Mouse (Mus musculus) ES-E14 (cell line): Measurements from ENCODE around the gene Rasal1. TPM values are rescaled to one million over a fixed set of nuclear protein-coding genes. Genes with fewer than 3 reads are reported as not detected.

Source experiments
- DNase-seq: peaks from one replicate; pipeline ENCODE4 v3.0.0-alpha.2; 2013; ENCODE audit warnings: low read depth, low spot score
- H3K27ac ChIP-seq: 2 replicates; pipeline ENCODE4 v1.5.1; 2012; ENCODE audit warnings: low read depth, mild to moderate bottlenecking, low read length, moderate library complexity, mixed read lengths; ENCODE audit not compliant: poor library complexity, insufficient read depth, severe bottlenecking
- H3K36me3 ChIP-seq: 2 replicates; pipeline ENCODE4 v1.6.1; 2012; ENCODE audit warnings: mild to moderate bottlenecking, low read length, moderate library complexity, mixed read lengths; ENCODE audit not compliant: control insufficient read depth, poor library complexity, insufficient read depth, severe bottlenecking
- H3K4me1 ChIP-seq, 2 experiments: fragments of 150-350 bp in 1 of 2; sonication (generic) in 1 of 2; 2 replicates each; pipeline ENCODE4 v1.6.1; 2012; ENCODE audit warnings: low read length in 2 of 2, mild to moderate bottlenecking in 1 of 2, mixed read lengths in 1 of 2; ENCODE audit not compliant: control insufficient read depth in 2 of 2, insufficient read depth in 2 of 2, poor library complexity in 1 of 2
- H3K4me3 ChIP-seq, 2 experiments: fragments of 150-350 bp in 1 of 2; sonication (generic) in 1 of 2; 2 replicates each; pipeline ENCODE4 v1.5.1; 2012; ENCODE audit warnings: low read length in 2 of 2, low read depth in 1 of 2, mild to moderate bottlenecking in 1 of 2, mixed read lengths in 1 of 2; ENCODE audit not compliant: insufficient read depth in 1 of 2, poor library complexity in 1 of 2, severe bottlenecking in 1 of 2
- H3K9ac ChIP-seq: 2 replicates; pipeline ENCODE4 v1.6.1; 2012; ENCODE audit warnings: low read depth, mild to moderate bottlenecking, low read length, mixed read lengths; ENCODE audit not compliant: poor library complexity, insufficient read depth, severe bottlenecking
- H3K9me3 ChIP-seq: fragments of 150-350 bp; sonication (generic); 2 replicates; pipeline ENCODE4 v1.6.1; 2012; ENCODE audit warnings: low read depth, mild to moderate bottlenecking, low read length; ENCODE audit not compliant: control insufficient read depth, insufficient read depth
- CHD2 ChIP-seq: IDR thresholded peaks from 2 replicates; pipeline ENCODE4 v1.6.1; 2014; ENCODE audit warnings: mild to moderate bottlenecking, low read depth, low read length, inconsistent platforms
- HCFC1 ChIP-seq: IDR thresholded peaks from 2 replicates; pipeline ENCODE4 v1.6.1; 2012; ENCODE audit warnings: low read length, inconsistent platforms, borderline replicate concordance; ENCODE audit not compliant: insufficient read depth
- MAFK ChIP-seq: IDR thresholded peaks from 2 replicates; pipeline ENCODE4 v1.6.1; 2014; ENCODE audit warnings: mild to moderate bottlenecking, low read depth, low read length, inconsistent platforms; ENCODE audit not compliant: insufficient read depth
- ZC3H11A ChIP-seq: IDR thresholded peaks from 2 replicates; pipeline ENCODE4 v1.6.1; 2012; ENCODE audit warnings: low read depth, mild to moderate bottlenecking, inconsistent platforms, low read length, borderline replicate concordance
- ZNF384 ChIP-seq: IDR thresholded peaks from 2 replicates; pipeline ENCODE4 v1.6.1; 2012; ENCODE audit warnings: low read depth, low read length, inconsistent platforms
- in situ Hi-C, 2 experiments: fragments of 600-800 bp; cut with MboI; formaldehyde crosslinking; loops; one replicate each; pipeline ENCODE4 v1.15.1; 2025; ENCODE audit warnings: low sequenced_read_pairs in 2 of 2, inconsistent platforms in 1 of 2; ENCODE audit not compliant: unreplicated experiment in 2 of 2
- total RNA-seq: library from RNA; depleted of rRNA; stranded (reverse); fragments of 300-350 nt; gene quantifications from 2 replicates; pipeline ENCODE4 v1.2.3, GENCODE M21; 2012

Rasal1 gene
- total RNA-seq, 1 experiment = 3.5 TPM

GRCm38 (mm10) chr5:120664888-120665287, 16.3 kb downstream of the Rasal1 start:
- no peaks in the 10 kb centered on the region for H3K9me3 ChIP-seq
- peaks cover 0 to 9% of the 10 kb centered on the region in 2 experiments; a peak in 1 of 4 replicates for H3K4me1 ChIP-seq
- in situ Hi-C loops = no loop called here
- no peak overlapping the region for H3K27ac ChIP-seq
- no peak for DNase-seq
- no peak overlapping the region for H3K9ac ChIP-seq
- TF ChIP-seq HCFC1 (no peak), MAFK (no peak), CHD2 (no peak), ZNF384 (no peak), ZC3H11A (no peak)
- H3K36me3 ChIP-seq = no peaks in the 10 kb centered on the region
- no peak overlapping the region for H3K4me3 ChIP-seq

- no peak overlapping the region for H3K9ac ChIP-seq
- in situ Hi-C loops = no loop called here
- H3K4me1 ChIP-seq = peaks cover 0 to 5% of the 10 kb centered on the region in 2 experiments; a peak in 1 of 4 replicates
- H3K4me3 ChIP-seq = no peak overlapping the region
- no peaks in the 10 kb centered on the region for H3K9me3 ChIP-seq
- no peak for DNase-seq
- H3K27ac ChIP-seq = no peak overlapping the region
- H3K36me3 ChIP-seq = no peaks in the 10 kb centered on the region
- TF ChIP-seq CHD2 (no peak), ZC3H11A (no peak), MAFK (no peak), ZNF384 (no peak), HCFC1 (no peak)
These were observed 20.1 kb downstream of the Rasal1 start for GRCm38 (mm10) chr5:120668761-120669160.

GRCm38 (mm10) chr5:120670132-120670531, 21.5 kb downstream of the Rasal1 start:
- no peak for TF ChIP-seq HCFC1
- TF ChIP-seq MAFK = no peak
- no peak for TF ChIP-seq ZC3H11A
- no peak for TF ChIP-seq ZNF384
- no peak for TF ChIP-seq CHD2
- Histone ChIP-seq H3K27ac (no peak overlapping the region), H3K9ac (no peak overlapping the region), H3K9me3 (no peaks in the 10 kb centered on the region), H3K4me3 (no peak overlapping the region), H3K36me3 (no peaks in the 10 kb centered on the region), H3K4me1 (peaks cover 2 to 12% of the 10 kb centered on the region in 2 experiments; a peak in 2 of 4 replicates)
- no peak for DNase-seq
- in situ Hi-C loops = no loop called here

- in situ Hi-C loops = no loop called here
- H3K9ac ChIP-seq = no peak overlapping the region
- no peak overlapping the region for H3K4me3 ChIP-seq
- peaks cover 2 to 10% of the 10 kb centered on the region in 2 experiments; a peak in 2 of 4 replicates for H3K4me1 ChIP-seq
- TF ChIP-seq ZNF384 = no peak
- TF ChIP-seq HCFC1 = no peak
- TF ChIP-seq CHD2 = no peak
- TF ChIP-seq MAFK = no peak
- TF ChIP-seq ZC3H11A = no peak
- H3K36me3 ChIP-seq = no peaks in the 10 kb centered on the region
- H3K27ac ChIP-seq = no peak overlapping the region
- no peak for DNase-seq
- no peaks in the 10 kb centered on the region for H3K9me3 ChIP-seq
These were observed 23.3 kb downstream of the Rasal1 start for GRCm38 (mm10) chr5:120671865-120672264.

- Histone ChIP-seq H3K36me3 (no peaks in the 10 kb centered on the region), H3K27ac (no peak overlapping the region), H3K9me3 (no peaks in the 10 kb centered on the region), H3K9ac (no peak overlapping the region), H3K4me1 (peaks cover 2 to 10% of the 10 kb centered on the region in 2 experiments; a peak in 2 of 4 replicates), H3K4me3 (no peak overlapping the region)
- in situ Hi-C loops = no loop called here
- no peak for DNase-seq
- TF ChIP-seq ZNF384 (no peak), HCFC1 (no peak), ZC3H11A (peak; percentile 58)
These were observed 25.0 kb downstream of the Rasal1 start for GRCm38 (mm10) chr5:120673626-120674025.
